Mouse (Mus musculus) heart, embryonic 14.5 days (tissue): ENCODE results near the gene Abhd17a. TPM values are rescaled to one million over a fixed set of nuclear protein-coding genes. Genes with fewer than 3 reads are reported as not detected.

Experiments used
- ATAC-seq: fragments of 200-750 bp; cut with Nextera tagmentation; 2 replicates; pipeline ENCODE4 v1.8.0; 2017; ENCODE audit warnings: low read depth, moderate TSS enrichment; ENCODE audit not compliant: insufficient number of reproducible peaks, insufficient read depth, low FRiP score
- H3K27ac ChIP-seq, 2 experiments: fragments of 200-500 bp in 1 of 2; fragments of 300-500 bp in 1 of 2; sonication (generic) in 1 of 2; replicated peaks in 1 of 2; 2 replicates each; pipeline ENCODE4 v1.5.1; 2012 to 2014; ENCODE audit warnings: low read depth in 2 of 2, low read length in 2 of 2, control low read depth in 1 of 2, mild to moderate bottlenecking in 1 of 2, mixed read lengths in 1 of 2; ENCODE audit not compliant: control insufficient read depth in 1 of 2, insufficient read depth in 1 of 2
- H3K27me3 ChIP-seq: fragments of 300-500 bp; sonication (generic); 2 replicates; pipeline ENCODE4 v1.6.1; 2014; ENCODE audit warnings: mild to moderate bottlenecking, low read length, control low read depth; ENCODE audit not compliant: control insufficient read depth, insufficient read depth
- H3K36me3 ChIP-seq: fragments of 300-500 bp; sonication (generic); 2 replicates; pipeline ENCODE4 v1.6.1; 2014; ENCODE audit warnings: mild to moderate bottlenecking, control low read depth, low read length, mixed read lengths; ENCODE audit not compliant: control insufficient read depth, insufficient read depth
- H3K4me1 ChIP-seq, 2 experiments: fragments of 200-500 bp in 1 of 2; fragments of 300-500 bp in 1 of 2; sonication (generic) in 1 of 2; 2 replicates each; pipeline ENCODE4 v1.6.1; 2012 to 2014; ENCODE audit warnings: low read length in 2 of 2, control low read depth in 1 of 2, mixed read lengths in 1 of 2; ENCODE audit not compliant: control insufficient read depth in 2 of 2, insufficient read depth in 2 of 2
- H3K4me2 ChIP-seq: fragments of 300-500 bp; sonication (generic); 2 replicates; pipeline ENCODE4 v1.6.1; 2014; ENCODE audit warnings: mild to moderate bottlenecking, low read length
- H3K4me3 ChIP-seq, 2 experiments: fragments of 200-500 bp in 1 of 2; fragments of 300-500 bp in 1 of 2; sonication (generic) in 1 of 2; 2 replicates each; pipeline ENCODE4 v1.5.1; 2012 to 2014; ENCODE audit warnings: low read length in 2 of 2, mild to moderate bottlenecking in 2 of 2, control low read depth in 1 of 2, low read depth in 1 of 2, moderate library complexity in 1 of 2; ENCODE audit not compliant: control insufficient read depth in 1 of 2, insufficient read depth in 1 of 2
- H3K9ac ChIP-seq: fragments of 300-500 bp; sonication (generic); 2 replicates; pipeline ENCODE4 v1.6.1; 2014; ENCODE audit warnings: mild to moderate bottlenecking, low read length
- H3K9me3 ChIP-seq: fragments of 300-500 bp; sonication (generic); 2 replicates; pipeline ENCODE4 v1.6.1; 2016; ENCODE audit warnings: low read length, control low read depth; ENCODE audit not compliant: control insufficient read depth
- WGBS: fragments of 180-500 bp; shearing (Covaris S2); extraction: QIAGEN DNeasy Blood & Tissue Kit; methylation state at CpG from one replicate; pipeline ENCODE4 v1.1.7; 2014; 5-methylcytosine and 5-hydroxymethylcytosine counted together
- polyA plus RNA-seq: library from polyadenylated mRNA; unstranded; fragments of >200 nt; fragmentation: Nextera tagmentation; extraction: Ambion mirVana; gene quantifications from 2 replicates; pipeline ENCODE4 v1.2.1, GENCODE M21; 2014

Abhd17a gene
- polyA plus RNA-seq, 1 experiment from 2014 or later, result 141 TPM

- WGBS, result 92% methylated on average over 14 of the region's 14 CpGs
Observed at GRCm38 (mm10) chr10:80543873-80544272, 46.3 kb downstream of the Abhd17a start.

GRCm38 (mm10) chr10:80539493-80539892 lies 50.6 kb downstream of the Abhd17a start:
- peak; percentile 8; the same call in 1 of the 2 replicates for ATAC-seq
- H3K27me3 ChIP-seq, result peaks cover 16% of the 10 kb centered on the region
- no peak overlapping the region for H3K27ac ChIP-seq
- H3K4me3 ChIP-seq, result no peak overlapping the region
- no peak overlapping the region for H3K9ac ChIP-seq
- WGBS, result 26% methylated on average over 5 of the region's 5 CpGs
- H3K9me3 ChIP-seq, result no peaks in the 10 kb centered on the region
- H3K4me1 ChIP-seq, result peaks cover 2 to 11% of the 10 kb centered on the region in 2 experiments; a peak in 3 of 4 replicates
- H3K4me2 ChIP-seq, result peak overlapping the region; percentile 53; the same call in 1 of the 2 replicates
- H3K36me3 ChIP-seq, result peaks cover 40% of the 10 kb centered on the region

More at GRCm38 (mm10) chr10:80543873-80544272, 46.3 kb downstream of the Abhd17a start:
- Histone ChIP-seq H3K27ac (no peak overlapping the region), H3K36me3 (peaks cover 81% of the 10 kb centered on the region), H3K4me3 (no peak overlapping the region), H3K27me3 (no peaks in the 10 kb centered on the region), H3K9me3 (no peaks in the 10 kb centered on the region), H3K9ac (no peak overlapping the region), H3K4me1 (peaks cover 0 to 1% of the 10 kb centered on the region in 2 experiments; a peak in 2 of 4 replicates), H3K4me2 (no peak overlapping the region)
- no peak for ATAC-seq

- Histone ChIP-seq H3K4me3 (peak within 1 kb of the TSS; percentile 11 to 20; a peak in 1 of 4 replicates), H3K4me1 (peaks cover 2 to 11% of the 10 kb centered on the region in 2 experiments; a peak in 3 of 4 replicates), H3K27me3 (peaks cover 16% of the 10 kb centered on the region), H3K27ac (no peak within 1 kb of the TSS), H3K9me3 (no peaks in the 10 kb centered on the region), H3K4me2 (peak within 1 kb of the TSS; percentile 53), H3K9ac (no peak within 1 kb of the TSS), H3K36me3 (peaks cover 33% of the 10 kb centered on the region)
- ATAC-seq, result peak; percentile 68
- WGBS, result 3% methylated on average over 30 of the region's 30 CpGs
Observed at GRCm38 (mm10) chr10:80538710-80539394, 51.3 kb downstream of the Abhd17a start, which contains the start of gene Atp8b3. Gene Atp8b3 (minus strand): TSS chr10:80539124.

DNA sequence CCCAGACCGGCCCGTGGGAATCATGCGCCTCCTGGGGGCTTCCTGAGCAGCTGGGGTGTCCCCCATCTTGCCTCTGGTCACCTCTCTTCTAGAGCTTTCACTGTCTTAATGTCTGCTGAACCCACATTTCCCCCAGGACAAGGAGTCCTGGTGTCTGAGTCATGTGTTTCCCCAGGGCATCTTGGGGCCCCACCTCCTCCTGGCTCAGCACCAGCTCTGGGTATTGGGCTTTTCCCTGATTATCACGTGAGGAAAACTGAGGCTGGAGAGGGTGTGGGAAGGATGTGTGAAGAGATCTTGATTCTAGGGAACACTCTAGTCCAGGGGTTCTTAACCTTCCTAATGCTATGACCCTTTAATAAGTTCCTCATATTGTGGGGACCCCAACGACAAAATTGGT lies 52.0 kb downstream of the Abhd17a start:
- Histone ChIP-seq H3K4me3 (no peak overlapping the region), H3K27me3 (peaks cover 16% of the 10 kb centered on the region), H3K9me3 (no peaks in the 10 kb centered on the region), H3K4me1 (peaks cover 2 to 11% of the 10 kb centered on the region in 2 experiments; a peak in 3 of 4 replicates), H3K36me3 (peaks cover 27% of the 10 kb centered on the region), H3K4me2 (no peak overlapping the region), H3K9ac (no peak overlapping the region), H3K27ac (no peak overlapping the region)
- ATAC-seq, result no peak
- 54% methylated on average over 5 of the region's 5 CpGs for WGBS

DNA sequence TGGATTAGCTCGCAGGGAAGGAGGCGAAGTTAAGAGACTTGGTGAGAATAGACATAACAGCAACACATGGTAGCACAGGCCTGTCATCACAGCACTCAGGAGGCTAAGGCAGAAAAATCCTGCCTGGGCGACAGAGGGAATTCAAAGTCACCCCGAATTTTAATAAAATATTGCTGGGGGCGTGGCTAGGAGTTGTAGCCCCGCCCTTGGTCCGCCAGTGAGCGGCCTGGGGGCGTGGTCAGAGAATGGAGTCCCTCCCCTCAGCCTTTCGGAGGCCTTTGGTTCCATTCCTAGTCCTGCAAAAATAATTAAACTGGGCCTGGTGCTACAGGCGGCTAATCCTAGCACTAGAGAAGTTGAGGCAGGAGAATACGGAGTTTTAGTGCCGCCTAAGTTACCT lies 54.4 kb downstream of the Abhd17a start:
- peak overlapping the region; percentile 27; the same call in 1 of the 2 replicates for H3K4me2 ChIP-seq
- 0 out of 2 replicates have a peak, but pooled peaks cover 2% of the 10 kb centered on the region for H3K36me3 ChIP-seq
- no peak overlapping the region for H3K4me3 ChIP-seq
- H3K9ac ChIP-seq, result no peak overlapping the region
- WGBS, result 11% methylated on average over 13 of the region's 13 CpGs
- peaks cover 16% of the 10 kb centered on the region for H3K27me3 ChIP-seq
- H3K27ac ChIP-seq, result no peak overlapping the region
- H3K4me1 ChIP-seq, result peaks cover 2 to 11% of the 10 kb centered on the region in 2 experiments; a peak in 3 of 4 replicates
- no peaks in the 10 kb centered on the region for H3K9me3 ChIP-seq
- ATAC-seq, result no peak

DNA sequence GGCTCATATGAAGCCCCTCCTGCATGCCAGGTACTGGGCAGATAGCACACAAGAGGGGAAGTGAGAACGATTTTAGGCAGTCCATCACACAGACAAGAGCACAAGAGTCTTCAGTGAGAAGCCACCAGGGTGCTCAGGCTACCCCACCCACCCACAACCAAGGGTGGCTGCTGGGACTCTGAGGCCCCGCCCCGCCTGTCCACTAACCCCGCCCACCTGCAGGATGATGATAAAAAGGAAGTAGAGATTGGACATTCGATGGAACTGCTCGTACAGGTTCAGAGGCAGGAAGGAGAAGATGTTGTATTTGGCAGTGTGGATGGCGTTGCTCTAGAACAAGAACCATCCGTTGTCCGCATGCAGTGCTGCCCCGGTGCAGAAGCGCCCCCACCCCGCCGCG lies 55.1 kb downstream of the Abhd17a start:
- Histone ChIP-seq H3K4me2 (peak overlapping the region; percentile 27), H3K27ac (no peak overlapping the region), H3K9ac (no peak overlapping the region), H3K4me1 (peaks cover 2 to 11% of the 10 kb centered on the region in 2 experiments; a peak in 3 of 4 replicates), H3K27me3 (peaks cover 16% of the 10 kb centered on the region), H3K36me3 (no peaks in the 10 kb centered on the region), H3K9me3 (no peaks in the 10 kb centered on the region), H3K4me3 (no peak overlapping the region)
- no peak for ATAC-seq
- 11% methylated on average over 14 of the region's 14 CpGs for WGBS

GRCm38 (mm10) chr10:80533704-80534103 lies 56.4 kb downstream of the Abhd17a start:
- H3K27me3 ChIP-seq, result peaks cover 16% of the 10 kb centered on the region
- peaks cover 1 to 8% of the 10 kb centered on the region in 2 experiments; a peak in 3 of 4 replicates for H3K4me1 ChIP-seq
- 7% methylated on average over 7 of the region's 7 CpGs for WGBS
- no peak for ATAC-seq
- H3K9me3 ChIP-seq, result no peaks in the 10 kb centered on the region
- no peak overlapping the region for H3K4me2 ChIP-seq
- H3K4me3 ChIP-seq, result no peak overlapping the region
- no peak overlapping the region for H3K9ac ChIP-seq
- no peaks in the 10 kb centered on the region for H3K36me3 ChIP-seq
- H3K27ac ChIP-seq, result no peak overlapping the region
